Mouse (Mus musculus): ENCODE results near the gene Gm33543. TPM values are rescaled to one million over a fixed set of nuclear protein-coding genes. Genes with fewer than 3 reads are reported as not detected.
A peak's percentile ranks its signal among the peaks of the same experiment; 100 is the strongest.

The Gm33543 gene
- polyA plus RNA-seq, 1 experiment from 2014 or later: 0.12 TPM

DNA sequence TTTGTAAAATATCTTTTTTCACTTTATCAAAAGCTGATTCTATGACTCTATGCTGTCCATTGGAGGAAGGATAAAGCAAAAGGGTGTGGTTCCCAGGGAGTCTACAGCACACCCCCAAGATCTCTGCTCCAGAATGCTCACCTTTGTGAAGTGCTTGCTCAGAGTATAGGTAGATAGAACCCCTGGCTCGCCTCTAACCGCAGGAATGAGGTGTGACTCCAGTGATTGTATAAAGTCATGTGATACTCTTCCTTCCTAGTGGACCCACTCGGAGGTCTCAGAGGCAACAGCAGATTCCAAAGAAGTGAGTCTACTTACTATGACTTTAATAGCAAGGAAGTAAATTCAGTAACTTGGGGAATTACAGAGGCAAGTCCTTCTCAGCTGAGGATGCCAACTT is 19.9 kb upstream of the Gm33543 start:
- no peak overlapping the region for H3K4me2 ChIP-seq
- H3K9me3 ChIP-seq (replicated peaks): no peaks in the 10 kb centered on the region
- no peaks in the 10 kb centered on the region for H3K4me1 ChIP-seq (replicated peaks)
- no peaks in the 10 kb centered on the region for H3K36me3 ChIP-seq (replicated peaks)
- 47% methylated on average over 3 of the region's 3 CpGs for WGBS (ENCODE audit: insufficient replicate concordance)
- H3K9ac ChIP-seq: no peak overlapping the region
- H3K4me3 ChIP-seq (replicated peaks): no peak overlapping the region
- H3K27ac ChIP-seq (replicated peaks): no peak overlapping the region
- H3K27me3 ChIP-seq: no peaks in the 10 kb centered on the region
- ATAC-seq (ENCODE audit: insufficient read depth): no peak

DNA sequence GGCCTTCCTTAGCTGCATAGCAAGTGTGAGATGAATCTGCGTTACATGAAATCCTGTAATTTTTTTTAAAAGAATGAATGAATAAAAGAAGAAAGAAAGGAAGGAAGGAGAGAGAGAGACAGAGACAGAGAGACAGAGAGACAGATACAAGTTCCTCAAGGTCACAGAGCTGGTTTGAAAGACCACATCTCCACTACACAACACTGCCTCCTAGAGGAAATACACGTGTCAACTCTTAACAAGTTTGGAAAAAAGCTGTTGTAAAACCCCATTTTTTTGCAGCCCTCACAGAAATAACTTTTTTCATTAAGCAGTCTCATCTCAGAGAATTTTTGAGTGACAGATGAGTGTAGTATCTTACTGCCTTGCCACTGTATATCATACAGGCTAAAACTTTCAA is 15.4 kb upstream of the Gm33543 start:
- Histone ChIP-seq H3K36me3 (replicated peaks) (no peaks in the 10 kb centered on the region), H3K4me2 (no peak overlapping the region), H3K9me3 (replicated peaks) (no peaks in the 10 kb centered on the region), H3K4me1 (replicated peaks) (no peaks in the 10 kb centered on the region), H3K9ac (no peak overlapping the region), H3K4me3 (replicated peaks) (no peak overlapping the region), H3K27me3 (no peaks in the 10 kb centered on the region), H3K27ac (replicated peaks) (no peak overlapping the region)
- WGBS (ENCODE audit: insufficient replicate concordance): 22% methylated on average over 2 of the region's 2 CpGs
- no peak for ATAC-seq (ENCODE audit: insufficient read depth)

DNA sequence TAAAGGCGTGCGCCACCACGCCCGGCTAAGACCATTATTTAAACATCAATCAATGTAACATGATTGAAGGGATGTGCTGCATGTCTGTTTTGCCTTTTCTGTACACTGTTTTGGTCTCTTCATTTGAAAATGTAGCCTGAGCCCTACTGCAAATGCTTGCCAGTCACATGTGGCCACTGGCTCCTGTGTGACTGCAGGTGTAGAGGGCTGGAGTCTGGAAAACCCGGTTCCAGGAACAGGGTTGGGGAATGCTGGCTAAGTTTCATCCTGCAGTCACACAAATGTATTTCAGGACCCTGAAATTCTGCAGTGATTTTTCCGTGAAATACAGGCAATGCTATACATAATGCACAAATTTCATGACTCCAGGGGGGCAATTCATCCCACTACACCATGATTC is 12.7 kb upstream of the Gm33543 start:
- Histone ChIP-seq H3K4me2 (no peak overlapping the region), H3K9me3 (replicated peaks) (no peaks in the 10 kb centered on the region), H3K27me3 (no peaks in the 10 kb centered on the region), H3K27ac (replicated peaks) (no peak overlapping the region), H3K36me3 (replicated peaks) (no peaks in the 10 kb centered on the region), H3K9ac (no peak overlapping the region), H3K4me1 (replicated peaks) (no peaks in the 10 kb centered on the region), H3K4me3 (replicated peaks) (no peak overlapping the region)
- 74% methylated on average over 6 of the region's 6 CpGs for WGBS (ENCODE audit: insufficient replicate concordance)
- no peak for ATAC-seq (ENCODE audit: insufficient read depth)

DNA sequence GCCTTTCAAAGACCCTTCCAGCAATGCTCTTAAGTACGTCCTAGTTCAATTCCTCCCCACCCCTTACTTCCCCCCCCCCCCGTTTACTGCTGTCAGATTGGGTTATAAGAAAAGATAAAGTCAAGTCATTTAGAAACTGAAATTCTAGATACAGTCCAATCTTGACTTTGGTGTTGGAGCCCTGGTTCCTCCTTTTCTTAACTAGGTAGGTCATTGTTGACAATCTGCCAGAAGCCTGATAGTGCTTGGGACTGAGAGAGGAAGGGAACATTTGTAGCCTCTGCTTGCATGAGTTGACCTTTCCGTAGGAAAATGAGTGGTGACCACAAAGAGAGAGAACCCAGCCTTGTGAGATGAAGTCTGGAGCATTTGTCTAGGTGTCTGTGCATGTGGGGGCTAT is 7.8 kb upstream of the Gm33543 start:
- 28% methylated on average over 3 of the region's 3 CpGs for WGBS (ENCODE audit: insufficient replicate concordance)
- H3K36me3 ChIP-seq (replicated peaks): no peaks in the 10 kb centered on the region
- no peak overlapping the region for H3K4me3 ChIP-seq (replicated peaks)
- H3K9ac ChIP-seq: no peak overlapping the region
- no peaks in the 10 kb centered on the region for H3K27me3 ChIP-seq
- H3K27ac ChIP-seq (replicated peaks): no peak overlapping the region
- no peaks in the 10 kb centered on the region for H3K9me3 ChIP-seq (replicated peaks)
- H3K4me1 ChIP-seq (replicated peaks): no peaks in the 10 kb centered on the region
- ATAC-seq (ENCODE audit: insufficient read depth): no peak
- no peak overlapping the region for H3K4me2 ChIP-seq

DNA sequence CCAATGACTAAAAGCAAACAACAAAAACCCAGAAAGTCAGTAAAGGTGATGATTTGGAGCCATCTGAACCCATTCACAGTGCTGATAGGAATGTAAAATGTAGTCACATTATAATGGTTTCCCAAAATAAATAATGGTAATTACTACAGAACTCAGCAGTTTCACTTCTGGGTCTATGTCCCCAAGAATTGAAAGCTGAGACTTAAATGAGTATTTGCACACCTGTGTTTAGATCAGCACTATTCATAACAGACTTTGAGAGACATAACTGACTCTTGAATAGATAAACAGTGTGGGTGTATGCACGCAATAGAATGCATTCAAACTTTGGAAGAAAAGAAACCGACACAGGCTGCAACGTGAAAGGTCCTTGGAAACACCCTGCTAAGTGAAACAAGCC is 4.0 kb upstream of the Gm33543 start:
- H3K4me3 ChIP-seq (replicated peaks): no peak overlapping the region
- H3K4me2 ChIP-seq: no peak overlapping the region
- H3K9ac ChIP-seq: no peak overlapping the region
- no peak for ATAC-seq (ENCODE audit: insufficient read depth)
- no peaks in the 10 kb centered on the region for H3K27me3 ChIP-seq
- H3K4me1 ChIP-seq (replicated peaks): 0 out of 2 replicates have a peak, but pooled peaks cover 3% of the 10 kb centered on the region
- no peak overlapping the region for H3K27ac ChIP-seq (replicated peaks)
- WGBS (ENCODE audit: insufficient replicate concordance): 71% methylated on average over 3 of the region's 3 CpGs
- H3K36me3 ChIP-seq (replicated peaks): no peaks in the 10 kb centered on the region
- no peaks in the 10 kb centered on the region for H3K9me3 ChIP-seq (replicated peaks)

DNA sequence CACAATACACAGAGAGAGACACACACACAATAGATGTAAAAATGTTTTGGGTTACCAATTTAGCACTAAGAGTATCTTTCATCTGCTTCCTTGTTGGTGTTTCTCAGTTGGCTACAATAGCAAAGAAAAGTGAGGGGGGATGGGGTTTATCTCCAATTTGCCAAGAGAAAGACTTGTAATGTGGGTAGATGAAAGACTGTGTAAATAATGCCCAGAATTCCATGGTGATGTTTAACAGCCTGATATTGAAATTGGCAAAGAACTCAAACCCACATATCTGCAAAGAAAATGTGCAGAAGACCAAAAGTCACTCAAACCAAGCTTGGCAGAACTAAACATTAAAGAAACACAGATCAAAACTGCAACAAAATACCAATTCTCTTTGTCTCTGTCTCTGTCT is 3.6 kb upstream of the Gm33543 start:
- 0 out of 2 replicates have a peak, but pooled peaks cover 3% of the 10 kb centered on the region for H3K4me1 ChIP-seq (replicated peaks)
- no peaks in the 10 kb centered on the region for H3K36me3 ChIP-seq (replicated peaks)
- no peak overlapping the region for H3K4me2 ChIP-seq
- H3K9me3 ChIP-seq (replicated peaks): no peaks in the 10 kb centered on the region
- H3K27me3 ChIP-seq: no peaks in the 10 kb centered on the region
- no peak overlapping the region for H3K27ac ChIP-seq (replicated peaks)
- ATAC-seq (ENCODE audit: insufficient read depth): no peak
- no peak overlapping the region for H3K4me3 ChIP-seq (replicated peaks)
- H3K9ac ChIP-seq: no peak overlapping the region

DNA sequence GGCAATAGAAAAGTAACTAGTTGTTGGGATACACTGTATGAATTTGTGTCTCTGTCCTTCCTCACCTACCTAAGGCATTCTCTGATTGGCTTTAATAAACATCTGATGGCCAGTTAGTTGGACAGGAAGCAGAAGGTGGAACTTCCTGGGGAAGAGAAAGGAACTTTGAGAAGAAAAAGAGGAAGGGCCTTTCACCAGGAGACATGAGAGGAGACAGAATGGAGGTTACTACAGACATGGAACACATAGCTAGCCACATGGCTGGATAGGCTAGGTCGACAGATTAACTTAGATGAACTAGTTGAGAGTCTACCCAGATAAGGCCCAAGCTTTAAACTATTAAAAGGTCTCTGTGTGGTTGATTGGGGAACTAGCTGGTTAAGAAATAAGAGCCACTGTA is 1.1 kb upstream of the Gm33543 start:
- Histone ChIP-seq H3K4me3 (replicated peaks) (no peak overlapping the region), H3K27ac (replicated peaks) (no peak overlapping the region), H3K27me3 (no peaks in the 10 kb centered on the region), H3K36me3 (replicated peaks) (no peaks in the 10 kb centered on the region), H3K4me2 (no peak overlapping the region), H3K9me3 (replicated peaks) (no peaks in the 10 kb centered on the region), H3K4me1 (replicated peaks) (0 out of 2 replicates have a peak, but pooled peaks cover 3% of the 10 kb centered on the region), H3K9ac (no peak overlapping the region)
- ATAC-seq (ENCODE audit: insufficient read depth): no peak
- 43% methylated on average over 1 of the region's 1 CpGs for WGBS (ENCODE audit: insufficient replicate concordance)

DNA sequence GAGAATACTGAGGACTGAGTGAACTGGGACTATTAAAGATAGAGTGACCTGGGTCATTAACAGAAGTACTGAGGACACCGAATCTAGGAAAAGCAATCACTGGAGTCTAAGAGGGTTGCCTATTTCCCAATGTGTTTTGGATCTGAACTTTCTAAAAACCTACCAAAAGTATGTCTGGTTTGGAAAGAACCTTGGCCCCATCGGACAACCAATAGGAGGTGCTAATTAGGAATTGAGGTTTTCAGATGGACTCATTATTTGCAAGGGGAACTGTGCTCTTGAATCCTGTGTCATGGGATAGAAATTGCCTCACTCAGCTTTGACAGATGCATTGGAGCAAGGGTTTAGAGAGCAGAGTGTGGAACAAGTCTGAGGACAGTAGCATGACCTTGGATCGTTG is 1.5 kb downstream of the Gm33543 start:
- no peaks in the 10 kb centered on the region for H3K9me3 ChIP-seq (replicated peaks)
- no peak overlapping the region for H3K4me3 ChIP-seq (replicated peaks)
- no peak overlapping the region for H3K9ac ChIP-seq
- H3K36me3 ChIP-seq (replicated peaks): no peaks in the 10 kb centered on the region
- ATAC-seq (ENCODE audit: insufficient read depth): no peak
- 73% methylated on average over 3 of the region's 3 CpGs for WGBS (ENCODE audit: insufficient replicate concordance)
- H3K4me1 ChIP-seq (replicated peaks): peaks cover 3% of the 10 kb centered on the region; the same call in 1 of the 2 replicates
- H3K4me2 ChIP-seq: no peak overlapping the region
- H3K27me3 ChIP-seq: no peaks in the 10 kb centered on the region
- H3K27ac ChIP-seq (replicated peaks): no peak overlapping the region

DNA sequence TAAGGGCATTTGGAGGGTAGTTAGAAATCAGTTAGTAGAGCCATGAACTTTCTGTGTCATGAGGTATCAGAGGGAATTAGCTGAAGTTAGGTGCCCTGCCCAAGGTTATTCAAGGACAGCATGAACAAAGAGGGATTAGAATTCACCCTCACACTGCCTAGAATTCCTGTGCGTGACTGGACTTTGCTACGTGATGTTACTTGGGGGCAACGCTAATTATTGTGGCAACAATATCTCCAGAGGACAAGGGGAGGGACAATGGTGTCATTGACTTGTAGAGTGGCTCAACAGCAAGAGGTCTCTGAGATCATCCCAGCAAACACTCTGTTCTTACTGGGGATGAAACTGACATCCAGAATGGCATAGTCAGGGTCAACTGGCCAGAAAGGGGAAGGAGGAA is 2.9 kb downstream of the Gm33543 start:
- Histone ChIP-seq H3K27ac (replicated peaks) (no peak overlapping the region), H3K9me3 (replicated peaks) (no peaks in the 10 kb centered on the region), H3K4me2 (no peak overlapping the region), H3K27me3 (no peaks in the 10 kb centered on the region), H3K36me3 (replicated peaks) (no peaks in the 10 kb centered on the region), H3K9ac (no peak overlapping the region), H3K4me3 (replicated peaks) (no peak overlapping the region), H3K4me1 (replicated peaks) (peaks cover 3% of the 10 kb centered on the region; the same call in 1 of the 2 replicates)
- no peak for ATAC-seq (ENCODE audit: insufficient read depth)
- WGBS (ENCODE audit: insufficient replicate concordance): 83% methylated on average over 3 of the region's 3 CpGs

DNA sequence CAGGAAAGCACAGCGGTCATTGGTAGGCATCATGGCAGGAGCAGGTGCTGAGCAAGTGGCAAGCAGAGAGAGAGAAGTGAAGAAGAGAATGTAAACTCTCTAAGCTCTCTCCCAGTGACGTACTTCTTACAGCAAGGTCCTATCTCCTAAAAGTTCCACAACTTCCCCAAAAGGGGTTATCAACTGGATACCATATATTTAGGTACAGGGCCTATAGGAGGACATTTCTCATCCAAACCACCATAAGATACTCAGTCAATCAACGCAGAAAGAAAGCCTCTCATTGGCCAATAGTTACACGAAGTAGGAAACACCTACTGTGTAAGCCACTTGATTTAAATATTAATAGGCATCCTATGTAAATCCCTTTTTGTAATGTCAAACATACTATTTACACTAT is 3.7 kb downstream of the Gm33543 start:
- Histone ChIP-seq H3K27ac (replicated peaks) (no peak overlapping the region), H3K4me1 (replicated peaks) (peaks cover 3% of the 10 kb centered on the region; the same call in 1 of the 2 replicates), H3K4me2 (no peak overlapping the region), H3K9ac (no peak overlapping the region), H3K4me3 (replicated peaks) (no peak overlapping the region), H3K9me3 (replicated peaks) (no peaks in the 10 kb centered on the region), H3K36me3 (replicated peaks) (no peaks in the 10 kb centered on the region), H3K27me3 (no peaks in the 10 kb centered on the region)
- 49% methylated on average over 4 of the region's 4 CpGs for WGBS (ENCODE audit: insufficient replicate concordance)
- ATAC-seq (ENCODE audit: insufficient read depth): no peak

DNA sequence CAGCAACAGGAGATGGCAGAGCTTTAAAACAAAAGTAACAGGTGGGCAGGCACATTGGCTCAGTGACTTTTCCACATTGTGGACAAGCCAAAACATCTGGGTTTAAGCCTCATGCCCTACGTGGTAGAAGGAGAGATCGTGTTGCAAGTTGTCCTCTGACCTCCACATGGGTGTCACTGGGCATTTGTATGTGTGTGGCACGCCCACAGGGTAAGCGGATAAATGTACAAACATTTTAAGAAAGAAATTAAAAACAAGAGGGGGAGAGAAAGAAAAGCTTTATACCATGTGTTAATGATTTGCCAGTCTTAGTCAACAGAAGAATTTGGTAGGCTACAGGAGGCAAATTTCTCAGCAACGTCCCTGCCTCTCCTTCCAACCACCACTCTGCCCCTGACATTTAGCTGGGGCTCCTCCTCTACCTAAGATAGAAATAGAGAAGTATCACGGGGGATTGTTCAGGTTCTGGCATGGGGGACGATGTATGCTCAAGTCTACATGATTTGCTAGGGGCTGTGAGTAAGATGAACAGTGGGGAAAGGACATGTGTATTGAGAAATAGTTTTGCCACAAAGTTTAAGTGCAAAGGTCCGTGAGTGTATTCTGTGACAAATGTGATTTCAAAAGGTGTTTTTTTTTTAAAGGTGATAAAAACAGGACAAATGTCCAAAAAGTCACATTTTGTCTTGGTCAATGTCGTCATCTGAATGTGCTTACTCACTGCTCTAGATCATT is 6.0 kb downstream of the Gm33543 start:
- H3K9me3 ChIP-seq (replicated peaks): no peaks in the 10 kb centered on the region
- H3K9ac ChIP-seq: no peak overlapping the region
- no peaks in the 10 kb centered on the region for H3K27me3 ChIP-seq
- no peak overlapping the region for H3K4me3 ChIP-seq (replicated peaks)
- peak overlapping the region; percentile 61 for H3K27ac ChIP-seq (replicated peaks)
- WGBS (ENCODE audit: insufficient replicate concordance): 43% methylated on average over 9 of the region's 9 CpGs
- peak; percentile 77 for ATAC-seq (ENCODE audit: insufficient read depth)
- no peaks in the 10 kb centered on the region; the same call in 1 of the 2 replicates for H3K4me1 ChIP-seq (replicated peaks)
- no peaks in the 10 kb centered on the region for H3K36me3 ChIP-seq (replicated peaks)
- peak overlapping the region; percentile 20; the same call in 1 of the 2 replicates for H3K4me2 ChIP-seq

DNA sequence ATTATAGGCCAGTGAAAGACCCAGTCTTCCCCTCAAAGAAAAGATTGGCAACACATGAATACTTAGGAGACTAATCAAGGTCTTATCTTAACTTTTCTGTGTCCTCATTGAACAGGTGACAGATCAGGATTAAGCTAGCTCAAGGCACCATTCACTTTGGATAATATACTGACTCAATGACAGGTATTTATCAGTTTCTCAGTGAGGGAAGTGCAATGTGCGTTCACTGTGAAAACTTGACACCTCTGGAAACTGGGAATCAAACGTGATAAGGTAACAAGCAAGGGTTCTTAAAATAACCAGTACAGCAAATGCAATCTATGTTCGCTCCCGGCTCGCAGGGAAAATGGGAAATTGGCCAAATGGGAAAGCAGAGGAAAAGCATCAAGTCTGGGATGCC is 11.8 kb downstream of the Gm33543 start:
- WGBS (ENCODE audit: insufficient replicate concordance): 58% methylated on average over 5 of the region's 5 CpGs
- Histone ChIP-seq H3K9me3 (replicated peaks) (no peaks in the 10 kb centered on the region), H3K27ac (replicated peaks) (no peak overlapping the region), H3K9ac (no peak overlapping the region), H3K4me1 (replicated peaks) (no peaks in the 10 kb centered on the region), H3K27me3 (no peaks in the 10 kb centered on the region), H3K4me2 (no peak overlapping the region), H3K36me3 (replicated peaks) (no peaks in the 10 kb centered on the region), H3K4me3 (replicated peaks) (no peak overlapping the region)
- no peak for ATAC-seq (ENCODE audit: insufficient read depth)
